Mouse (Mus musculus): ENCODE measurements around the gene Il11.

DNA sequence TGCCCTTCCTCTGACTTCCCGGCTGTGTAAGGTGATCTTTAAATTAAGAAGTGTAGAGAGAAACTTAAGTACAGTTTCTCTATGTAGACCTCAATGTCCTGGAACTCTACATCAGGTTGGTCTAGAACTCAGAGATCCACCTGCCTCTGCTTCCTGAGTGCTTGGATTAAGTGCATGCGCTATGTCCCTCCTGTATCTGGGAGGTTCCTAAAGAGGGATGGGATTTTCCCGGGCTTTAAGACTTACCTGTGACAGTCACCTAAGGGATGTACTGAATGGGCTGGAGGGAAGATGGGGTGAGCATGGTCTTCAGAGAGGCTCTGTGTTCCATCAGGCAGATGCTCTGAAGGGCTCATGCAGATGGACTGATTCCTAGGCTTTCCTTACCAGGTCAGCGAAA lies 11.0 kb upstream of the Il11 start:
- TF ChIP-seq CTCF (IDR thresholded peaks at IDR 0.05; ENCODE audit: low read depth) (no peak), EP300 (optimal IDR thresholded peaks at IDR 0.05) (no peak)
